Mouse (Mus musculus): ENCODE results near the gene Gpr137c. TPM values are rescaled to one million over a fixed set of nuclear protein-coding genes. Genes with fewer than 3 reads are reported as not detected.

Gpr137c gene
- total and polyA plus RNA-seq, 2 experiments from 2014 or later = 1.6 to 20.6 TPM

GRCm38 (mm10) chr14:45321622-45322021 lies 102.1 kb downstream of the Gpr137c start:
- Histone ChIP-seq H3K36me3 (replicated peaks; ENCODE audit: control insufficient read depth, insufficient read depth, low read length) (no peaks in the 10 kb centered on the region), H3K27ac (ENCODE audit: low read depth) (no peak overlapping the region), H3K4me1 (ENCODE audit: control insufficient read depth, insufficient read depth) (peaks cover 5% of the 10 kb centered on the region), H3K4me3 (ENCODE audit: low read depth, low read length) (no peak overlapping the region), H3K4me2 (ENCODE audit: low read depth, low read length) (no peak overlapping the region), H3K9ac (replicated peaks; ENCODE audit: low read depth, low read length) (no peak overlapping the region), H3K27me3 (ENCODE audit: control insufficient read depth, insufficient read depth, low read length) (no peaks in the 10 kb centered on the region), H3K9me3 (replicated peaks; ENCODE audit: control insufficient read depth, low read length) (no peaks in the 10 kb centered on the region)
- no peak for ATAC-seq (ENCODE audit: insufficient read depth, low read depth)
- WGBS = 52% methylated on average over 5 of the region's 5 CpGs
- TF ChIP-seq EP300 (IDR thresholded peaks at IDR 0.05; ENCODE audit: low read depth) (no peak), CTCF (IDR thresholded peaks at IDR 0.05; ENCODE audit: low read depth) (no peak)
- no peak for DNase-seq (ENCODE audit: low spot score)

DNA sequence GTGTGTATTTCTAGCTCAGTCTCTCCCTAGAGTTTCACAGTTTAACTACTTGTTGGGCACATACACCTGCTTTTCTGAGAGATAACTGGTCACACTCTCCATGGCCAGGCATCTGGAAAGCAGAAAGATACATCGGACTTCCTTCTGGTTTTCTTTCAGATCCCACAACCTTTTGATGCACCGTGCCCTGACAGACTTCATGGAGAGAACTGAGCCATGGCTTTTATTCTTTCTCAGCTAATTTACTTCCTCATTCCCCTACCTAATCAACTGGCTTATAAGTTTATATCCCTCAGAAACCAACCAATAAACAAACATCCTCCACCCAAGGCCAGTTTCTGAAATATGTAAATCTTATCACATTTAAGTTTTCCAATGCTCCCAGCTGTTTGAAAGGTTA lies 102.9 kb downstream of the Gpr137c start:
- H3K4me1 ChIP-seq (ENCODE audit: control insufficient read depth, insufficient read depth) = no peaks in the 10 kb centered on the region
- H3K4me3 ChIP-seq (ENCODE audit: low read depth, low read length) = no peak overlapping the region
- DNase-seq (ENCODE audit: low spot score) = no peak
- no peaks in the 10 kb centered on the region for H3K36me3 ChIP-seq (replicated peaks; ENCODE audit: control insufficient read depth, insufficient read depth, low read length)
- no peaks in the 10 kb centered on the region for H3K9me3 ChIP-seq (replicated peaks; ENCODE audit: control insufficient read depth, low read length)
- H3K9ac ChIP-seq (replicated peaks; ENCODE audit: low read depth, low read length) = no peak overlapping the region
- TF ChIP-seq EP300 (IDR thresholded peaks at IDR 0.05; ENCODE audit: low read depth) (no peak), CTCF (IDR thresholded peaks at IDR 0.05; ENCODE audit: low read depth) (no peak)
- H3K4me2 ChIP-seq (ENCODE audit: low read depth, low read length) = no peak overlapping the region
- no peak overlapping the region for H3K27ac ChIP-seq (ENCODE audit: low read depth)
- ATAC-seq (ENCODE audit: insufficient read depth, low read depth) = no peak
- WGBS = 84% methylated on average over 2 of the region's 2 CpGs
- H3K27me3 ChIP-seq (ENCODE audit: control insufficient read depth, insufficient read depth, low read length) = no peaks in the 10 kb centered on the region

GRCm38 (mm10) chr14:45323320-45323719 lies 103.8 kb downstream of the Gpr137c start:
- Histone ChIP-seq H3K9me3 (replicated peaks; ENCODE audit: control insufficient read depth, low read length) (no peaks in the 10 kb centered on the region), H3K9ac (replicated peaks; ENCODE audit: low read depth, low read length) (no peak overlapping the region), H3K4me3 (ENCODE audit: low read depth, low read length) (no peak overlapping the region), H3K36me3 (replicated peaks; ENCODE audit: control insufficient read depth, insufficient read depth, low read length) (no peaks in the 10 kb centered on the region), H3K4me1 (ENCODE audit: control insufficient read depth, insufficient read depth) (no peaks in the 10 kb centered on the region), H3K4me2 (ENCODE audit: low read depth, low read length) (no peak overlapping the region), H3K27me3 (ENCODE audit: control insufficient read depth, insufficient read depth, low read length) (no peaks in the 10 kb centered on the region), H3K27ac (ENCODE audit: low read depth) (no peak overlapping the region)
- TF ChIP-seq EP300 (IDR thresholded peaks at IDR 0.05; ENCODE audit: low read depth) = no peak
- no peak for TF ChIP-seq CTCF (IDR thresholded peaks at IDR 0.05; ENCODE audit: low read depth)
- no peak for DNase-seq (ENCODE audit: low spot score)
- WGBS = 71% methylated on average over 3 of the region's 3 CpGs
- no peak for ATAC-seq (ENCODE audit: insufficient read depth, low read depth)

DNA sequence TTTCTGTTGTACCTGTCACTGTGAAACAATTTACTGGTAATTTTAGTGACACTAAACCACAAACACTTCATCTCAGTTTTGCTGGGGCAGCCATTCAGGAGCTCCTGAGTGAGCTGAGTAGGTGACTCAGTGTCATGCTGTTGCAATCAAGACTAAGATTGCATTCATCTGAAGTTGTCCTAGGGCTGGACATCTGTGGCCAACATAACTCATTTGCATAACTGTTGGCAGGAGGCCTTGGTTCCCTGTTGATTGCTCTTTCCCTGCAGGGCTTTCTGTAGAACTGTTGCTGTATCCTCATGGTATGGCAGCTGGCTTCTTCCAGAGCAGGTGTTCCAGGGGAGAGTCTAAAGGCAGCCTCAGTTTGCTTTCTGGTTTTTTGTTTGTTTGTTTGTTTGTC lies 106.0 kb downstream of the Gpr137c start:
- TF ChIP-seq EP300 (IDR thresholded peaks at IDR 0.05; ENCODE audit: low read depth) = no peak
- TF ChIP-seq CTCF (IDR thresholded peaks at IDR 0.05; ENCODE audit: low read depth) = no peak
- Histone ChIP-seq H3K27ac (ENCODE audit: low read depth) (no peak overlapping the region), H3K27me3 (ENCODE audit: control insufficient read depth, insufficient read depth, low read length) (no peaks in the 10 kb centered on the region)

DNA sequence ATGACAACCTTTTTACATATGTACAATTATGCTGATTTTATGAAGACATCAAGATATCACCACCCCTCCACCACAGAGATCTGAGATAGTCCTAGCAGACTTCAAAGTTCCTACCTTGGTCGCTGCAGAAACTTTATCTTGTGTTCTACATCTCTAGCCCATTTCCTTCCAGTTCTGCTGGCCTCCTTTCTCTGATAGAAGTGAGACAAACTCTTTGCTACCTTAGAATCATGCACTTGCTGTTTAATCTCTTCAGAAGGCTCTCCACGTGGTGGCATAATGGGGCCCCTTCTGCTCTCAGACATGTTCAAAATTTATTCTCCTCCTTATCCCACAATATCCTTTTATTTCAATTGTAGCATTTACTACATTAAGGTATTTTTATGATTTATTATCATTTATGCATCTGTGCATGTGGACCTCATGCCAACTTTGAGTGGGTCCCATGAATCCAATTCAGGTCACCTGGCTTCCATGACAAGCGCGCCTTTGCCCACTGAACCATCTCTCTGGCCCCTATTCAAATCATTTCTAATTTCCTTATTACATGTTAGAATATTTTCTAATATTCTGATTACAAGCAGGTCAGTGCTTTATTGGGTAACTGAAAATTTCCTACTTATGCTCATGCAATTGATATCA lies 108.7 kb downstream of the Gpr137c start:
- ATAC-seq (ENCODE audit: insufficient read depth, low read depth) (no peak), DNase-seq (ENCODE audit: low spot score) (no peak)
- Histone ChIP-seq H3K27me3 (ENCODE audit: control insufficient read depth, insufficient read depth, low read length) (no peaks in the 10 kb centered on the region), H3K27ac (ENCODE audit: low read depth) (no peak overlapping the region), H3K4me1 (ENCODE audit: control insufficient read depth, insufficient read depth) (no peaks in the 10 kb centered on the region), H3K36me3 (replicated peaks; ENCODE audit: control insufficient read depth, insufficient read depth, low read length) (peaks cover 18% of the 10 kb centered on the region), H3K9ac (replicated peaks; ENCODE audit: low read depth, low read length) (no peak overlapping the region), H3K9me3 (replicated peaks; ENCODE audit: control insufficient read depth, low read length) (no peaks in the 10 kb centered on the region), H3K4me3 (ENCODE audit: low read depth, low read length) (no peak overlapping the region), H3K4me2 (ENCODE audit: low read depth, low read length) (no peak overlapping the region)
- 83% methylated on average over 4 of the region's 4 CpGs for WGBS
- no peak for TF ChIP-seq CTCF (IDR thresholded peaks at IDR 0.05; ENCODE audit: low read depth)

More for the DNA sequence above, 106.0 kb downstream of the Gpr137c start:
- Histone ChIP-seq H3K4me3 (ENCODE audit: low read depth, low read length) (no peak overlapping the region), H3K9ac (replicated peaks; ENCODE audit: low read depth, low read length) (no peak overlapping the region), H3K4me1 (ENCODE audit: control insufficient read depth, insufficient read depth) (no peaks in the 10 kb centered on the region), H3K9me3 (replicated peaks; ENCODE audit: control insufficient read depth, low read length) (no peaks in the 10 kb centered on the region), H3K36me3 (replicated peaks; ENCODE audit: control insufficient read depth, insufficient read depth, low read length) (no peaks in the 10 kb centered on the region), H3K4me2 (ENCODE audit: low read depth, low read length) (no peak overlapping the region)
- no peak for ATAC-seq (ENCODE audit: insufficient read depth, low read depth)
- DNase-seq (ENCODE audit: low spot score) = no peak

DNA sequence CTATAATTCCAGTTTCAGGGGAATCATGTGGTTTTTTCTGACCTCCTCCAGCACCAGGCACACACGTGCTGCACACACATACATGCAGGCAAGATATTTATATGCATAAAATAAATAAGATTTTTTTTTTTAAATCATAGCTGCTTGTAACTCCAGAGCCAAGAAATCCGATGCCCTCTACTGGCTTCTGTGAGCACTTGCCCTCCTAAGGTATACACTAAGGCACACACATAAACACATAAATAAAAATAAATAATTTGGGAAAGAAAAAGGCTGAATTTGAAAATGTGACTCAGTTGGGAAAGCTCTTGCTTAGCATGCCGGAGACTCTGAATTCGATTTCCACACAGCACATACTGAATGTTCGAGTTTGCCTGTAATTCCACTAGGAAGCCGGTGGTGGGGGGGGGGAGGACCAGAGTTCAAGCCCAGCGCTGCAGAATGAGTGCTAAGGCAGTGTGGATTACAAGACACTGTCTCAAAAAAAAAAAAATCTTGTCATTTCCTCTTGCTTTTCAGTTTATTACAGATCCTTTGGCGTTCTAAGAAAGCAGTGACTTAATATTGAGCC lies 109.6 kb downstream of the Gpr137c start:
- H3K36me3 ChIP-seq (replicated peaks; ENCODE audit: control insufficient read depth, insufficient read depth, low read length) = peaks cover 25% of the 10 kb centered on the region
- H3K9ac ChIP-seq (replicated peaks; ENCODE audit: low read depth, low read length) = no peak overlapping the region; the same call in 1 of the 2 replicates
- peak overlapping the region; percentile 56 for H3K4me2 ChIP-seq (ENCODE audit: low read depth, low read length)
- H3K4me3 ChIP-seq (ENCODE audit: low read depth, low read length) = peak overlapping the region; percentile 81
- no peaks in the 10 kb centered on the region for H3K9me3 ChIP-seq (replicated peaks; ENCODE audit: control insufficient read depth, low read length)
- no peaks in the 10 kb centered on the region for H3K27me3 ChIP-seq (ENCODE audit: control insufficient read depth, insufficient read depth, low read length)
- ATAC-seq (ENCODE audit: insufficient read depth, low read depth) (peak; percentile 19), DNase-seq (ENCODE audit: low spot score) (no peak)
- H3K4me1 ChIP-seq (ENCODE audit: control insufficient read depth, insufficient read depth) = no peaks in the 10 kb centered on the region
- no peak overlapping the region for H3K27ac ChIP-seq (ENCODE audit: low read depth)
- WGBS = 13% methylated on average over 8 of the region's 8 CpGs
- TF ChIP-seq CTCF (IDR thresholded peaks at IDR 0.05; ENCODE audit: low read depth) = no peak
- TF ChIP-seq EP300 (IDR thresholded peaks at IDR 0.05; ENCODE audit: low read depth) = peak; percentile 48; the same call in 1 of the 2 replicates
